Mouse (Mus musculus) ES-E14 (cell line): ENCODE measurements around the gene Zc3h12a.

Experiments used
- CHD2 ChIP-seq: IDR thresholded peaks from 2 replicates; pipeline ENCODE4 v1.6.1; 2014; ENCODE audit warnings: mild to moderate bottlenecking, low read depth, low read length, inconsistent platforms
- HCFC1 ChIP-seq: IDR thresholded peaks from 2 replicates; pipeline ENCODE4 v1.6.1; 2012; ENCODE audit warnings: low read length, inconsistent platforms, borderline replicate concordance; ENCODE audit not compliant: insufficient read depth
- MAFK ChIP-seq: IDR thresholded peaks from 2 replicates; pipeline ENCODE4 v1.6.1; 2014; ENCODE audit warnings: mild to moderate bottlenecking, low read depth, low read length, inconsistent platforms; ENCODE audit not compliant: insufficient read depth
- ZC3H11A ChIP-seq: IDR thresholded peaks from 2 replicates; pipeline ENCODE4 v1.6.1; 2012; ENCODE audit warnings: low read depth, mild to moderate bottlenecking, inconsistent platforms, low read length, borderline replicate concordance
- ZNF384 ChIP-seq: IDR thresholded peaks from 2 replicates; pipeline ENCODE4 v1.6.1; 2012; ENCODE audit warnings: low read depth, low read length, inconsistent platforms

DNA sequence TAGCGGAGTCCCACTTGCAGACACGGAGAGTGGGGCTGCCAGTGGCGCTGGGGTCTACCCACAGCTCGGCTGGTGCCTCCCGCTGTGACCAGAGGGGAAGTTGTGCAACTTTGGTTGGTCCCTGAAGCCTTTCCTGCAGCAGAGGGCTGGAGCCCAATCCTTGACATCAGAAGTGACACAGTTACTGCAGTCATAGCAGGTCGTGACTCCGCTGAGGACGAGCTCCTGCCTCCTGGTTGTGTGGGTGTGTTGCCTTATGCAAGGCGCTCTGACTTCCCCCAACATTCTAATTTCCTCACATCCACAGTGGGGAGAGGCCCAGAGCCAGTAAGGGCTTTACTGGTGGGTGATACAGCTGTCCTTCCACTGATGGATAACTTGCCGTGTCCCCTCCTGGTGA is 17.6 kb upstream of the Zc3h12a start:
- TF ChIP-seq ZNF384 (no peak), CHD2 (no peak), HCFC1 (no peak), ZC3H11A (no peak), MAFK (no peak)
